Mouse (Mus musculus): ENCODE measurements around the gene Per2. TPM values are rescaled to one million over a fixed set of nuclear protein-coding genes. Genes with fewer than 3 reads are reported as not detected.

The Per2 gene
- polyA plus RNA-seq, 1 experiment from 2014 or later = 2.4 TPM

DNA sequence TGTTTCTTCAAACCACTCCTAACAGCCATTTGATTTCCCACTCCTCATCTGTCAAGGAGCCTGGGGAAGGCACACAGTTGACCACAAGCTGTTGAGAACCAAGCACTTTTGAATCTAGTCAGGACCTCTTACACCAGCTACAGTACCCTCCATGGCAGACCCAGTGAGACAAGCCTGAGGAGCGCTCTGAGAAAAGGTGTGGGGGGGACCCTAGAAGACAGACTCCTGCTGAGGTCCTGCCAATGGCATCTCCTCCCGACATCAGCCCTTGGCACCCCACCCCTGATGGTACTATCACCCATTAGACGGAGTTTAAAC lies 22.1 kb downstream of the Per2 start:
- Histone ChIP-seq H3K9me3 (ENCODE audit: control insufficient read depth, low read length) (no peaks in the 10 kb centered on the region), H3K27ac (replicated peaks) (peak overlapping the region; percentile 96), H3K27me3 (ENCODE audit: control insufficient read depth, insufficient read depth, low read length) (no peaks in the 10 kb centered on the region), H3K4me3 (ENCODE audit: low read depth, low read length) (no peak overlapping the region), H3K4me2 (replicated peaks; ENCODE audit: low read depth) (no peak overlapping the region), H3K9ac (ENCODE audit: low read length) (no peak overlapping the region), H3K36me3 (ENCODE audit: control insufficient read depth, insufficient read depth, low read length) (peaks cover 23% of the 10 kb centered on the region), H3K4me1 (replicated peaks; ENCODE audit: control insufficient read depth, insufficient read depth) (peaks cover 18% of the 10 kb centered on the region)
- DNase-seq (ENCODE audit: low spot score) (no peak), ATAC-seq (ENCODE audit: low FRiP score, low TSS enrichment) (no peak)
- no peak for TF ChIP-seq EP300 (optimal IDR thresholded peaks at IDR 0.05)
- TF ChIP-seq CTCF (IDR thresholded peaks at IDR 0.05; ENCODE audit: low read depth) = no peak
- 86% methylated on average over 3 of the region's 3 CpGs for WGBS

DNA sequence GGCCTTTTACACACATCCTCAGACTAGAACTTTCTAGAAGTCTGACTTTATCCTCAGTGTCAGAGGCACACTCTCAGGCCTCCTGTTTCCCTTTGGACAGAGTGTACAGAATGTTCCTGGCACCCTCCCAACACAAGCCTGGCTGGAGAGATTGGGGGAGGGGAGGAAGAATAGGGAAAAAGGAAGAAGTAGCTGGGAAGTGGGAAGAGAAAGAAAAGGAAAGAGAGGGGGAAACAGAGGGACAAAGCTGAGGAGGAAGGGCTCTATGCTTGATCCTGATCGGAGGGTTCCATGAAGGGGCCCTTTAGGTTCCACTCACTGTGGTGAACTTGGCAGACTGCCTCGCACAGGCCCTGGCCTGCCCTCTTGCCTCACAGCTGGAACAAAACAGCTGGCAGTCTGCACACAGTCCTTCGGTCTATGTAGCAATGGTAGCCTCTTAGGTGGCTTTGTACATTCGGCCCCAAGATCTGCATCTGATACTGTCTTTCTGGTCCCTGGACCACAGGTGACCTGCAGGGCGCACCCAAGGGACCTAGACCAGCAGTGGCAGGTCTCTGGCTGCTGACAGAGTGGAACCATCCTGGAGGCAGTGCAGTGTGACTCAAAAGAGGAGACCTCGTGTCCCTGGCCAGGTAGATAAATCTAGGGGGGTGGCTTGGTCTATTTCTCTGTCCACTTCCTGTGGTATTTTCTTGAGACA lies 22.6 kb downstream of the Per2 start:
- peaks cover 18% of the 10 kb centered on the region for H3K4me1 ChIP-seq (replicated peaks; ENCODE audit: control insufficient read depth, insufficient read depth)
- peak overlapping the region; percentile 96 for H3K27ac ChIP-seq (replicated peaks)
- no peak overlapping the region for H3K4me2 ChIP-seq (replicated peaks; ENCODE audit: low read depth)
- no peaks in the 10 kb centered on the region for H3K9me3 ChIP-seq (ENCODE audit: control insufficient read depth, low read length)
- peaks cover 26% of the 10 kb centered on the region for H3K36me3 ChIP-seq (ENCODE audit: control insufficient read depth, insufficient read depth, low read length)
- WGBS = 25% methylated on average over 6 of the region's 6 CpGs
- H3K9ac ChIP-seq (ENCODE audit: low read length) = no peak overlapping the region; the same call in 1 of the 2 replicates
- no peaks in the 10 kb centered on the region for H3K27me3 ChIP-seq (ENCODE audit: control insufficient read depth, insufficient read depth, low read length)
- no peak overlapping the region for H3K4me3 ChIP-seq (ENCODE audit: low read depth, low read length)
- ATAC-seq (ENCODE audit: low FRiP score, low TSS enrichment) (peak; percentile 86), DNase-seq (ENCODE audit: low spot score) (peak; percentile 80)
- TF ChIP-seq EP300 (optimal IDR thresholded peaks at IDR 0.05) (peak; percentile 89), CTCF (IDR thresholded peaks at IDR 0.05; ENCODE audit: low read depth) (no peak)

DNA sequence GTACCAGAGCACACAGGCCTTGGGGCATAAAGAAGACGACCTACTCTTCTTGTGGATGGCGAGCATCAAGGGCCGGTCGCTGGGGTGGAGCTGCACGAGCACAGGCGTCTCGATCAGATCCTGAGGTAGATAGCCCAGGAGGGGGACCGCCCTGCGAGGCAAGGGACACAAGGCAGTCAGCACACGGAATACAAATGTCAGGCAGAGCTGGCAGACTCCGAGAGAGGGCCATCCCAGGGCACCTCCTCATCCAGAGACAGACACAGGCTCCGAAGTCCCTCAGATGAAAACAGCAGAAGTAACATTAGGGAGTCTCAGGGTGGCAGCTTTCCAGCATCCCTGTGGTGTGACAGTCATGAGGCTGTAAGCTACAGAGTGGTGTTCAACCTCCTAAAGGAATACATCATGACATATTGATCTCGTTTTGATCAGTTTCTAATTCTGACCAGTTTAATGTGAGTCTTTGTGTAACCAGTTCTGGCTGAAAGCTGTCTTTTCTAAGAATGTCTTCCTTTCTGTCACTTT lies 23.5 kb downstream of the Per2 start:
- Histone ChIP-seq H3K4me1 (replicated peaks; ENCODE audit: control insufficient read depth, insufficient read depth) (peaks cover 18% of the 10 kb centered on the region), H3K4me2 (replicated peaks; ENCODE audit: low read depth) (no peak overlapping the region), H3K9me3 (ENCODE audit: control insufficient read depth, low read length) (no peaks in the 10 kb centered on the region), H3K9ac (ENCODE audit: low read length) (peak overlapping the region; percentile 41; the same call in 1 of the 2 replicates), H3K36me3 (ENCODE audit: control insufficient read depth, insufficient read depth, low read length) (peaks cover 22% of the 10 kb centered on the region), H3K27me3 (ENCODE audit: control insufficient read depth, insufficient read depth, low read length) (no peaks in the 10 kb centered on the region), H3K4me3 (ENCODE audit: low read depth, low read length) (no peak overlapping the region), H3K27ac (replicated peaks) (peak overlapping the region; percentile 96)
- ATAC-seq (ENCODE audit: low FRiP score, low TSS enrichment) = no peak
- no peak for DNase-seq (ENCODE audit: low spot score)
- TF ChIP-seq CTCF (IDR thresholded peaks at IDR 0.05; ENCODE audit: low read depth) = no peak
- no peak for TF ChIP-seq EP300 (optimal IDR thresholded peaks at IDR 0.05)
- 67% methylated on average over 13 of the region's 13 CpGs for WGBS

DNA sequence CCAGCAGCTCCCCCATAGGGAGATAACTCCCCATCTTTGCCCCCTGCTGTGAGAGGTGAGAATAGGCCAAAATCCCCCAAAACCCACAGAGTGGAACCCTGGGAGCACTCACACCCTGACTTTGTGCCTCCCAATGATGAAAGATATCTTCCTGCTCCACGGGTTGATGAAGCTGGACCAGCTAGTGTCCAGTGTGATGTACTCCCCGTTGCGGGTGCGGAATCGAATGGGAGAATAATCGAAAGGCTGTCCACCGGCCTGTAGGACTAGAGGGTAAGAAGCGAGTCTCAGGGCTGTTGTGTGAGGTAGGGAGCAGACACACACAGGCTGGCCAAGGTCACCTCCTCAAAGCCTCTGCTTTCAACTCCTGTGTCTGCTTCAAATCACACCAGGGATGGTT lies 24.2 kb downstream of the Per2 start:
- no peaks in the 10 kb centered on the region for H3K27me3 ChIP-seq (ENCODE audit: control insufficient read depth, insufficient read depth, low read length)
- H3K9me3 ChIP-seq (ENCODE audit: control insufficient read depth, low read length) = no peaks in the 10 kb centered on the region
- H3K27ac ChIP-seq (replicated peaks) = peak overlapping the region; percentile 96; the same call in 1 of the 2 replicates
- no peak overlapping the region for H3K9ac ChIP-seq (ENCODE audit: low read length)
- peaks cover 18% of the 10 kb centered on the region for H3K4me1 ChIP-seq (replicated peaks; ENCODE audit: control insufficient read depth, insufficient read depth)
- WGBS = 95% methylated on average over 8 of the region's 8 CpGs
- H3K4me2 ChIP-seq (replicated peaks; ENCODE audit: low read depth) = no peak overlapping the region
- TF ChIP-seq CTCF (IDR thresholded peaks at IDR 0.05; ENCODE audit: low read depth) (no peak), EP300 (optimal IDR thresholded peaks at IDR 0.05) (no peak)
- H3K4me3 ChIP-seq (ENCODE audit: low read depth, low read length) = no peak overlapping the region
- no peak for ATAC-seq (ENCODE audit: low FRiP score, low TSS enrichment)
- DNase-seq (ENCODE audit: low spot score) = no peak
- peaks cover 19% of the 10 kb centered on the region for H3K36me3 ChIP-seq (ENCODE audit: control insufficient read depth, insufficient read depth, low read length)

DNA sequence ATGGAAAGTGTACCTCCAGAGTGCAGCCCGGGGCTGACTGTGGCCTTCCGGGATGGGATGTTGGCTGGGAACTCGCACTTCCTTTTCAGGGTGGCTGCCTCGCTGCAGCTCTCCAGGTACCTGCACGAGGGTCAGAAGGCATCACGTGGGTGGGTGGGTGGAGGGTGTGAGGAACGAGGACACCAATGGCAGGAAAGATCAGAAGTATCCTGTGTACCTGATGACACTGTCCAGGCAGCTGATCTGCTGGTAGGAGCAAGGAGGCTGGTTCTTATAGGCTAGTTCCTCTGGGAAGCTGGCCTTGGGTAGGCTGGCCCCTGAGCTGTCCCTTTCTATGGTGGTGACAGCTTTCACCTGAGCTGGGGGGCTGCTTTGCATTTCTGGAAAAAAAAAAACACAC lies 28.4 kb downstream of the Per2 start:
- Histone ChIP-seq H3K36me3 (ENCODE audit: control insufficient read depth, insufficient read depth, low read length) (peaks cover 24% of the 10 kb centered on the region), H3K9ac (ENCODE audit: low read length) (no peak overlapping the region), H3K4me2 (replicated peaks; ENCODE audit: low read depth) (no peak overlapping the region), H3K27ac (replicated peaks) (no peak overlapping the region), H3K4me3 (ENCODE audit: low read depth, low read length) (no peak overlapping the region), H3K4me1 (replicated peaks; ENCODE audit: control insufficient read depth, insufficient read depth) (peaks cover 5% of the 10 kb centered on the region; the same call in 1 of the 2 replicates), H3K9me3 (ENCODE audit: control insufficient read depth, low read length) (no peaks in the 10 kb centered on the region), H3K27me3 (ENCODE audit: control insufficient read depth, insufficient read depth, low read length) (no peaks in the 10 kb centered on the region)
- 72% methylated on average over 7 of the region's 7 CpGs for WGBS
- DNase-seq (ENCODE audit: low spot score) (no peak), ATAC-seq (ENCODE audit: low FRiP score, low TSS enrichment) (no peak)
- TF ChIP-seq EP300 (optimal IDR thresholded peaks at IDR 0.05) = no peak
- TF ChIP-seq CTCF (IDR thresholded peaks at IDR 0.05; ENCODE audit: low read depth) = no peak

DNA sequence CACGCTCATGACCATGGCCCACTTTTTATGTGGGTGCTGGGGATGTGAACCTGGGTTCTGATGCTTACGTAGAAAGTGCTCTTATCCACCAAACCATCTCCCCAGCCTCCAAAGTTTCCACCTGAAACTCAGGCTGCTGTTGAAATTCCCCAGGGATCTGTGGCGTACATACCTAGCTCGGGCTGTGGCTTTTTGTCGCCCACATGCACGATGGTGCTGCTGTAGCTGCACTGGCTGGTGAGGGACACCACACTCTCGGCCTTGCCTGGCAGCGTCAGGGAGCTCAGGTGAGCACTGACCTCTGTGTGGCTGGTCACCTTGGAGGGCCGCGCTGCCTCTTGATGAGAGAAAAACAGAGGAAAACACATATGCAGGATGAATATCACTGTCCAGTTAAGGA lies 29.9 kb downstream of the Per2 start:
- Histone ChIP-seq H3K36me3 (ENCODE audit: control insufficient read depth, insufficient read depth, low read length) (peaks cover 30% of the 10 kb centered on the region), H3K9me3 (ENCODE audit: control insufficient read depth, low read length) (no peaks in the 10 kb centered on the region), H3K4me1 (replicated peaks; ENCODE audit: control insufficient read depth, insufficient read depth) (no peaks in the 10 kb centered on the region), H3K4me3 (ENCODE audit: low read depth, low read length) (no peak overlapping the region), H3K27ac (replicated peaks) (no peak overlapping the region), H3K27me3 (ENCODE audit: control insufficient read depth, insufficient read depth, low read length) (no peaks in the 10 kb centered on the region), H3K4me2 (replicated peaks; ENCODE audit: low read depth) (no peak overlapping the region), H3K9ac (ENCODE audit: low read length) (no peak overlapping the region)
- 92% methylated on average over 10 of the region's 10 CpGs for WGBS
- TF ChIP-seq CTCF (IDR thresholded peaks at IDR 0.05; ENCODE audit: low read depth) (no peak), EP300 (optimal IDR thresholded peaks at IDR 0.05) (no peak)
- DNase-seq (ENCODE audit: low spot score) = no peak
- no peak for ATAC-seq (ENCODE audit: low FRiP score, low TSS enrichment)
